In the genomic region with DNA sequence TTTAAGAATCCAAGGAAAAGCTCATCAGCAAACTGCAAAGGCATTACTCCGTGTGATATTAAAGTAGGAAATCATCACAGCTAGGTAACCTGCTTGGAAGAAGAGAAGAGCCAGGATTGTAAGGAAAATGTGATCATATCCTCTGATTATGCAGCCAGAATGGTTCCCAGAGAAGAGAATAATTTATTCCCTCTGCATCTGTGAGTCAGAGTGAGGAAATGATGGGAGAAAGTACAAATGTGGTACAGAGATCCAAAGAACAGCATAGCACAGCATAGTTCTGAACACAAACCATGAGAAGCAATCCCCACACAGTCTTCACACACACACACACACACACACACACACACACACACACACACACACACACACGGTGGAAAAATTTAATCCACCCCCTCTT, we compare ENCODE assay signal across 31 mouse cellular contexts. TPM values are rescaled to one million over a fixed set of nuclear protein-coding genes. Genes with fewer than 3 reads are reported as not detected.
DNase-seq lines count a peak whose midpoint lies in the region; ATAC-seq and TF ChIP-seq lines count a peak whose summit lies in the region.
"Had no signal": no experiment of that assay in that cellular context is flagged by ENCODE, and none has a peak within 500 bp of the region (broad histone marks: within the 10 kb centered on the region; RNA-seq: fewer than 3 reads in every experiment).

No protein-coding gene starts in this region.

- no peak for TF ChIP-seq CTCF in layer of hippocampus, adult 2 months (conservative IDR thresholded peaks at IDR 0.05)

- ATAC-seq in frontal cortex, adult (ENCODE audit: low TSS enrichment) = peak; percentile 98
- ATAC-seq: activated CD4-positive, CD25-positive, alpha-beta regulatory T cell, adult 4 months; forebrain, embryonic 15.5 days; hindbrain, embryonic 16.5 days had no signal

- DNase-seq in frontal cortex, postnatal 14 days (ENCODE audit: low spot score in 2 of 2) = no peak
- DNase-seq in layer of hippocampus, adult 2 months (ENCODE audit: low spot score in 2 of 2) = peak; percentile 15 to 47
- DNase-seq in layer of hippocampus, postnatal 36 days = no peak
- peak; percentile 52 for DNase-seq in brain, adult 2 months (ENCODE audit: low read depth, low spot score)
- peak; percentile 6 for DNase-seq in layer of hippocampus, adult 9-11 months
- DNase-seq in lung, postnatal 25 days (ENCODE audit: low spot score) = no peak
- DNase-seq in urinary bladder, adult 2 months (ENCODE audit: low spot score) = no peak
- DNase-seq: adrenal gland, adult 8-10 months; adrenal gland, postnatal 25 days; cerebellum, adult 11 months; cerebellum, adult 2 months; cerebellum, adult 9-11 months; cerebellum, postnatal 25 days; gastrocnemius, adult 2 months; gastrocnemius, postnatal 14 days; heart, adult 11 months had no signal

- H3K4me3 ChIP-seq in layer of hippocampus, adult 2 months = no peak overlapping the region
- H3K4me3 ChIP-seq: embryonic facial prominence, embryonic 12.5 days; embryonic facial prominence, embryonic 15.5 days; erythroblast, embryonic 14.5 days; forebrain, embryonic 12.5 days; forebrain, embryonic 15.5 days; gastrocnemius, adult 2 months; hindbrain, embryonic 13.5 days had no signal

- H3K27ac ChIP-seq in layer of hippocampus, adult 2 months = 0 out of 2 replicates have a peak overlapping the region, but pooled peaks have one; percentile 28
- H3K27ac ChIP-seq: embryonic facial prominence, embryonic 12.5 days; embryonic facial prominence, embryonic 15.5 days; forebrain, embryonic 12.5 days; forebrain, embryonic 15.5 days; gastrocnemius, adult 2 months; hindbrain, embryonic 13.5 days had no signal

RNA-seq across cellular contexts. Expression of a gene that starts 40.2 kb away (rescaled TPM):
- 10 to 100 TPM; 23.8 to 25.2 TPM for total RNA-seq in layer of hippocampus, adult 2 months (2021)
- total RNA-seq in layer of hippocampus, postnatal 36 days (2021) = 10 to 100 TPM; 25.5 to 26.0 TPM
- not detected in 2 replicates for polyA plus RNA-seq in urinary bladder, adult 2 months (2012; rRNA removed)
- total RNA-seq: common myeloid progenitor, adult 5-6 weeks; gastrocnemius, adult 2 months; gastrocnemius, postnatal 14 days; heart, adult 8-10 months; heart, postnatal 25 days had no signal
- polyA plus RNA-seq: activated CD4-positive, CD25-positive, alpha-beta regulatory T cell, adult 4 months; erythroblast, embryonic 14.5 days; heart, embryonic 11.5 days; heart, embryonic 14.5 days; heart, postnatal 0 days had no signal

Comparison
In these comparisons a context has a peak if more than half of its experiments do, and no peak if none do; other contexts are left out.
1. DNase-seq: peak in layer of hippocampus, adult 2 months (2 of 2), brain, adult 2 months (single experiment) and layer of hippocampus, adult 9-11 months (single experiment); none in frontal cortex, postnatal 14 days (0 of 2), layer of hippocampus, postnatal 36 days (0 of 2), lung, postnatal 25 days (single experiment) and urinary bladder, adult 2 months (single experiment).